Mouse (Mus musculus) thymus, adult 2 months (tissue): Measurements from ENCODE around the gene Usp6nl.

Experiments used
- CTCF ChIP-seq: fragments of 200-500 bp; IDR thresholded peaks from 2 replicates; pipeline ENCODE4 v1.5.1; 2012; ENCODE audit warnings: mild to moderate bottlenecking, control low read depth, low read length, moderate library complexity, borderline replicate concordance; ENCODE audit not compliant: control insufficient read depth, poor library complexity, insufficient read depth; ENCODE audit errors: extremely low read depth
- POLR2A ChIP-seq: fragments of 200-500 bp; IDR thresholded peaks from 2 replicates; pipeline ENCODE4 v1.6.1; 2012; ENCODE audit warnings: mild to moderate bottlenecking, low read length, control low read depth, moderate library complexity; ENCODE audit not compliant: control insufficient read depth, poor library complexity, insufficient read depth; ENCODE audit errors: extremely low read depth

- no peak for TF ChIP-seq CTCF
- TF ChIP-seq POLR2A = no peak
These were observed 8.7 kb upstream of the Usp6nl start for GRCm38 (mm10) chr2:6313733-6314132.
